Mouse (Mus musculus) v-Abl transformed pro-B cells (cell line): Measurements from ENCODE around the gene Tfap2b.

Source experiments
- in situ Hi-C, 2 experiments: fragments of 400-800 bp; cut with MboI; formaldehyde crosslinking; loops; one replicate each; pipeline ENCODE4 v1.15.1; 2025; ENCODE audit not compliant: unreplicated experiment in 2 of 2

Tfap2b gene

GRCm38 (mm10) chr1:19208641-19209358, at the start of gene Tfap2b:
Tfap2b (plus strand) TSS chr1:19208914.
- in situ Hi-C loops: loop anchor here (10.0 to 25.0 kb wide), 2 partner anchors 1304 to 1306 kb away; no protein-coding TSS in a partner anchor

DNA sequence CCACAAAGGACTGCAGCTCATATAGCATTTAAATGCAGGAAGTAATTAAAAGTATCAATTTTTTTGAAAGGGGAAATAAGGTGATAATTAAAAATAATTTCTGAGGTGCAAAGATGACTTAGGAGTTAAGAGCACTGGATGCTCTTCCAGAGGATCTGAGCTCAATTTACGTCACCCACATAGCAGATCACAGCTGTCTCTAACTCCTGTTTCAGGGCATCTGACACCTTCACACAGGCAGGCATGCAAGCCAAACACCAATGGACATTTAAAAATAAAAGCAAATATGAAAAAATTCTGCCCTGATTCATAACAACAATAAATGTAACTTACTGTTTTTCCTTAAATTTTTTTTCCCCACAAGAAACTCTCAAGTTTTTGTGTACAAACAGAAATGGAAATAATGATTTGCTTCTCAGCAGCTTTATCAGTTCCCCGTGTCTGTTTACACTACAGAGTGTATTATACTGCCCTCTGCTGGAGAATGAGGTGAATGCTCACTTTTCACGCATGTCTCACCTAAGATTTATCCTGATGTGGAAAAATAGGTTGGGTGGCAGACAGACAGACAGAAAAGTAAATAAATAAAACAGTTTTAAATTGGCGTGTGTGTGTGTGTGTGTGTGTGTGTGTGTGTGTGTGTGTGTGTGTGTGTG, 29.8 kb upstream of the Tfap2b start:
- in situ Hi-C loops: loop anchor here in 1 of 2 experiments (25.0 kb wide), 1 partner anchor 817 kb away; no protein-coding TSS in a partner anchor

DNA sequence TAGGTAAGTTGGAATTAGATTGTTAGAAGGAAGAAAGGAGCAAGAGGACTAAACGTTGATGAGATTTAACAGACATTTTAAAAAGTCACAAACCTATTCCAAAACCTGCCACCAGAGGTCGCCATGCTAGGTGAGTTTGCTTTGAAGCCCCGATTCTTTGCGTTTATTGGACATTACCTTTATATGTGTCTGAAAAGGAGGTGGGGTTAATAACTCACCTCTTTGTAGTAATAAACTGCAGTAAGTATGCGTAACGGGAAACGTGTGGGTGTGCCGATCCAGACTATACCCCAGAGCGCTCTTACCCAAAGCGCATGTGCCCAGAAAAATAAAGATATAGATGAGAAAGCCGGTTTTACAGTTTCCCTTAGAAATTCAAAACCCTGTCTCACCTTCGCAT, 3.1 kb upstream of the Tfap2b start:
- in situ Hi-C loops: loop anchor here (10.0 to 25.0 kb wide), 2 partner anchors 1307 to 1309 kb away; no protein-coding TSS in a partner anchor

DNA sequence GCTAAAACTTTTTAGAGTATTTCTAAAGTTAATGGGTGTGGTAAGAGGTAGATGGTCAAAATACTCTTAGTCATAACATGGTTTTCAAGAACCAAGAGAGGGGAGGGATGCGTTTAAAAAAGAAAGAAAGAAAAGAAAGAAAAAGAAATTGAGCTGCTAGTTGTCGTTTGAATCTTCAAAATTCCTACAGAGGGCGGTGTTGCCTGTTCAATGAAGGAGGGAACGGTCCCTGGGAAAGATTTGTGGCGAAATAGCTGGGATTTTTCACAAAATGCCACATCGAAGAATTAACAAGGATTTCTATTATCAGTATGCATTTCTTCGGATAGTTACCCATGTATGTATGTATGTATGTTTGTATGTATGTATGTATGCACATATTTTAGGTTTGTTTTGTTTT, 2.5 kb upstream of the Tfap2b start:
- in situ Hi-C loops: loop anchor here (10.0 to 25.0 kb wide), 2 partner anchors 1306 to 1309 kb away; no protein-coding TSS in a partner anchor

GRCm38 (mm10) chr1:19207611-19208010, 1.1 kb upstream of the Tfap2b start:
- in situ Hi-C loops: loop anchor here (10.0 to 25.0 kb wide), 2 partner anchors 1305 to 1307 kb away; no protein-coding TSS in a partner anchor

DNA sequence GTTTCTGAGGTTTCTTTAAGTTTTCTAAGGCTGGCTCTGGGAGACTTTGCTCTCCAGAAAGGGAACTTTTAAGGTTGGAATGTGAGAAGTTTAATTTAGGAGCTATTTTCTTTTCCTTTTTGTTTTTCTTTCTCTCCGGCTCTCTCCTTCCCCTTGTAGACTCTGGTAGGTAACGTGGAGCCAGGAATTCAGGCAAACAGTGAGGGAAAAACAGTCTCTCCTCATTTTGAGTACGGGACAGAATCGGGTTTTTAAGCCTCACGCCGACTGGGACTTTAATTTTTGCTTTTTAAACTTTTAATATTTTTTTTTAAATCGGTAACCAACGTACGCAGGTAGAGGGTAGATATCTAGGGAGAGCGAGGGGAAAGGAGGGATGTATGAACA, 638 bp downstream of the Tfap2b start:
- in situ Hi-C loops: loop anchor here (10.0 to 25.0 kb wide), 2 partner anchors 1303 to 1305 kb away; no protein-coding TSS in a partner anchor

- in situ Hi-C loops: loop anchor here (10.0 to 25.0 kb wide), 2 partner anchors 1303 to 1305 kb away; no protein-coding TSS in a partner anchor
Observed at GRCm38 (mm10) chr1:19209776-19210175, 1.1 kb downstream of the Tfap2b start.

DNA sequence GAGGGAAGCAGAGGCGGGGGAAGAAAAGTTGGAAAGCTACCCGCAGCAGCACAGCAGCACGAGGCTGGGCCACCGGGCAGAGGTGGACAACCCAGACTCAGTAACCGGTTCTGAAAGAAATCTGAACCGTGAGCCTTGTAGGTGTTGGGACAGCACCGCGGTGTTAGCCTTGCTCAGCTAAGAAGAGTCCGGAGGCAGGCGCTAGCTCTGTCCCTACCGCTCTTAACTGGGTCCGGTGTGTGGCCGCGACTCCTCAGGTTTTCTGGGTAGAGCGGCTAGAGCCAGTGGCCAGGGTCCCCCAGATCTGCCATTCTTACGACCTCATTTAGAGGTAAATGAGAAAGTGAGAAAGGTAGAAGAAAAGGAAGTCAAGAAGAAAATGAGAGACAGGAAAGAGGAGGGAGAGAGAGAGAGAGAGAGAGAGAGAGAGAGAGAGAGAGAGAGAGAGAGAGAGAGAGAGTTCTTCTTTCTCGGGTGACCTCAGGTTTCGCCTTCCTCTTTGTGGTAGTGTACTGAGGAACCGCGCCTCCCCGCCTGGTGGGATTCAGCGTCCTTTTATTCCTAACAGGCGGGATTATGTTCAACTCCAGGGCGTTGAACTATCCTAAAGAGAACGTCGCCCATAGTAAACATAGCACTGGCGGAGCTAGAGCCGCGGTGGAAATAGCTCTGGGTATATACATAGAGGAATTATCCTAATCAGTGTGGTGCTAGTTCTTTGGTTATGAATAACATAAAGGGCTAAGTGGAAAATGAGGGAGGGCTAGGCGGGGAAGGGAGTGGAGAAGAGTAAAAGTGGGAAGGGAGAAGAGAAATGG, 1.7 kb downstream of the Tfap2b start:
- in situ Hi-C loops: loop anchor here in 1 of 2 experiments (25.0 kb wide), 1 partner anchor 1302 kb away; no protein-coding TSS in a partner anchor

DNA sequence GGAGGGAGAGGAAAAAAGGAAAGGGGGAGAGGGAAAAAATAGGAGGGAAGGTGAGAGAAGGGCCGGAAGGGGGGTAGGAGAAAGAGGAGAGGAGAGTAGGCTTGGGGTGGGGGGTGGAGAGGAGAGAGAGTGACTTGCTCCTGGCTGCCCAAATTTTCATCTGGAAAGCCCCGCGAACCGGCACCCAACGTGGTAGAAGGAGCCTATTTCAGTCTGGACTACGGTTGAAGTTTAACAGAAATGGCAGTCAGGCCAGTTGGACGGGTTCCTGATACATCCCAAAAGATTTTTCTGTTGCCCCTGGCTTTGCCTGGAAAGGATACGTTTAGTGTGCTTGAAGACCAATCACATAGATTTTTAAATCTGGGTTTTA, 2.3 kb downstream of the Tfap2b start:
- in situ Hi-C loops: loop anchor here in 1 of 2 experiments (25.0 kb wide), 1 partner anchor 1301 kb away; no protein-coding TSS in a partner anchor

DNA sequence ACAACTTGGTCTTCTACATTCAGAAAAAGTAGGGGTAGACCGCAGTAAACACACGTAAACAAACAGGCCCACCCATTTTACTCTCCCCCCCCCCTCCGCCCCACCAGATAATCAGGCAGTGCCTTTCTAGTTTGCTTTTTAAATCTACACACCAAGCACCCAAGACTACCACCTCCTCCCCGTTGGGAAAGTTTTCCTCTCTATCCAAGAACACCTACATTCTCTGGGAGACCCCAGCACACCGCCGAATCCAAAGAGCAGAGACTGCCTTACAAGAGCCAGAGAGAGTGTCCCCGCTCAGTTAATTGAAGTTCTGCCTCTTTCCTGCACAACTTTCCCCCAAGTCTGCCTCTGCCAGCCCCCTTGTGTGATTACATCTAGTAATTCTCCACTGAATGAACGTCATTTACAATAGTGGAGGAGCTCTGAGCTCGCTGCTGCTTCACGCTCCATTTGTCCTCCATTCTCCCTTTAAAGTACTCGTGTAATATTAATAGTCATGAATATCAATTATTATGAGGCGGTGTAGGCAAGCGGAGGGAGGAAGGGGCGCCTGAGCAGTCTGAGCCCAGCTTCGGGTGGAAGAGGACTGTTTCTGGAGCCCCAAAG, 2.9 kb downstream of the Tfap2b start:
- in situ Hi-C loops: loop anchor here in 1 of 2 experiments (25.0 kb wide), 1 partner anchor 1301 kb away; no protein-coding TSS in a partner anchor

GRCm38 (mm10) chr1:19212691-19213090, 4.0 kb downstream of the Tfap2b start:
- in situ Hi-C loops: loop anchor here in 1 of 2 experiments (25.0 kb wide), 1 partner anchor 1300 kb away; no protein-coding TSS in a partner anchor

GRCm38 (mm10) chr1:19213171-19213570, 4.5 kb downstream of the Tfap2b start:
- in situ Hi-C loops: loop anchor here in 1 of 2 experiments (25.0 kb wide), 1 partner anchor 1299 kb away; no protein-coding TSS in a partner anchor

DNA sequence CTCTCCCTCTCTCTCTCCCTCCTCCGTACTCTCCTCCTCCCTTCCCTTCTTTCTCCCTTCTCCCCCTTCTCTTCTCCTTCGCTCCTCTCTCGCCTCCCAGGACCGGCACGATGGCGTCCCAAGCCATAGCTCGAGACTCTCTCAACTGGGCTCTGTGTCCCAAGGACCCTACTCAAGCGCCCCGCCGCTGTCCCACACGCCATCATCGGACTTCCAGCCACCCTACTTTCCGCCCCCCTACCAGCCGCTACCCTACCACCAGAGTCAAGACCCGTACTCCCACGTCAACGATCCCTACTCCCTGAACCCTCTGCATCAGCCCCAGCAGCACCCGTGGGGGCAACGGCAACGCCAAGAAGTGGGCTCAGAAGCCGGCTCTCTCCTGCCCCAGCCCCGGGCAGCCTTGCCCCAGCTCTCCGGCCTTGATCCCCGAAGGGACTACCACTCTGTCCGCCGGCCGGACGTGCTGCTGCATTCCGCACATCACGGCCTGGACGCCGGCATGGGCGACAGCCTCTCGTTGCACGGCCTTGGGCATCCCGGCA, 5.2 kb downstream of the Tfap2b start:
- in situ Hi-C loops: loop anchor here in 1 of 2 experiments (25.0 kb wide), 1 partner anchor 1298 kb away; no protein-coding TSS in a partner anchor

- in situ Hi-C loops: loop anchor here in 1 of 2 experiments (25.0 kb wide), 1 partner anchor 1295 kb away; no protein-coding TSS in a partner anchor
Observed at GRCm38 (mm10) chr1:19217391-19217790, 8.7 kb downstream of the Tfap2b start.

DNA sequence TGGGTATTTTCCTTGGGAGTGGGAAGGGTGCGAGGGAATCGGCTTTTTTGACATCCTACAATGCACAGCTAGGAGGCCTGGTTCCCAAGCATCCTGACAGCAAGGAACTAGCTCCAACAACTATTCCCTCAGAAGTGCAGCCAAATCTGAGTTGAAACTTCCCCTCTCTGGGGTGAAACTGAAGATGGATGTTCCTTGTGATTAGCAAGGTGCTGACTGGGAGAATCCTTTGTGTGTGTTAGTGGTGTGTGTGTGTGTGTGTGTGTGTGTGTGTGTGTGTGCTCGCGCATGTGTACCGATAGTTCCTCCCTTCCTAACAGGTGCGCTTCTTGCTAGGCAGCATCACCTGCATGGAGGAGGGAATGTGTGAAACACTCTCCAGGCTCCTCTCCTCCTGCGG, 9.5 kb downstream of the Tfap2b start:
- in situ Hi-C loops: loop anchor here in 1 of 2 experiments (25.0 kb wide), 1 partner anchor 1294 kb away; no protein-coding TSS in a partner anchor

GRCm38 (mm10) chr1:19219381-19219780, 10.7 kb downstream of the Tfap2b start:
- in situ Hi-C loops: loop anchor here in 1 of 2 experiments (25.0 kb wide), 1 partner anchor 1293 kb away; no protein-coding TSS in a partner anchor

DNA sequence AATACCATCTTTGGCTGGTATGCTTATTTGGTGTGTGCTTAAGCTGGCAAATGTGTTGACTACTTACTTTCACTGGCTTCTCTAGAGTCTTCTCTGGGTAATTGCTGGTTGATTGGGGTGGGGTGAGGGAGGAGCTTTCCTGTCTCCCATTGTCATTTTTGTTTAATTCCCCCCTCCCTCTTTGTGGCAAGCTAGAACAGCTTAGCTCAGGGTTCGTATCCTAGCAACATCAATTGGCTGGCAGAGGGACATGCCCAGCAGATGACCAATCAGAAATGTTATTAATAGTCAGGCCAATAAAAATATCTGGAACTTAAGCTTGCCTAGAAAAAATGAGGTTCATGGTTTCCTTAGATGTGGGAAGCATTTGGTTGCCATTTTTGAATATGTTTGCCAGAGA, 11.8 kb downstream of the Tfap2b start:
- in situ Hi-C loops: loop anchor here in 1 of 2 experiments (25.0 kb wide), 1 partner anchor 1292 kb away; no protein-coding TSS in a partner anchor

DNA sequence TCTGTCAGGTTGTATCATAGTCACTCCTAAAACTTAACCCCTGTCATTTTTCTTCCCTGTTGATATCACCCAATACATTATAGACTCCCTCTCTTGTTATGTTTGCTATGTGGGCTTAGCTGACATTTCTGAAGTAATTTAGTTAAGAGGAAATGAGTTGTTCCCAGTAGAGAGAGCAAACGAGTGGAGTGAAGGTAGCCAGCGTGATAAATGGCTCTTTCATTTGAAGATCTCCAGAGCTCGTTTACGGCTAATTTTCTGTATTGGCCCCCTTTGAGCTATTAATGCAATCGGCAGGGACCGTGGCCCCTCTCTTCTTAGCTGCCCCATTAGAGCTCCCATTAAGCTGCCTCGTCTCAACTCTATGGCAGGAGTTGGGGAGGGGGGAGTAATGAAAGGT, 12.9 kb downstream of the Tfap2b start:
- in situ Hi-C loops: loop anchor here in 1 of 2 experiments (25.0 kb wide), 1 partner anchor 1291 kb away; no protein-coding TSS in a partner anchor

GRCm38 (mm10) chr1:19226699-19227098, 18.0 kb downstream of the Tfap2b start:
- in situ Hi-C loops: no loop called here
